Mouse (Mus musculus) urinary bladder, postnatal 10 days (tissue): ENCODE data around the gene Bid.
"Not testable (repeated sequence)": the region's sequence is repeated elsewhere in the genome, so short reads cannot be mapped to it uniquely, and the experiment has no call there.

ENCODE experiments used
- DNase-seq: peaks from one replicate; pipeline ENCODE4 v3.0.0; 2022; ENCODE audit warnings: low spot score

The Bid gene

DNA sequence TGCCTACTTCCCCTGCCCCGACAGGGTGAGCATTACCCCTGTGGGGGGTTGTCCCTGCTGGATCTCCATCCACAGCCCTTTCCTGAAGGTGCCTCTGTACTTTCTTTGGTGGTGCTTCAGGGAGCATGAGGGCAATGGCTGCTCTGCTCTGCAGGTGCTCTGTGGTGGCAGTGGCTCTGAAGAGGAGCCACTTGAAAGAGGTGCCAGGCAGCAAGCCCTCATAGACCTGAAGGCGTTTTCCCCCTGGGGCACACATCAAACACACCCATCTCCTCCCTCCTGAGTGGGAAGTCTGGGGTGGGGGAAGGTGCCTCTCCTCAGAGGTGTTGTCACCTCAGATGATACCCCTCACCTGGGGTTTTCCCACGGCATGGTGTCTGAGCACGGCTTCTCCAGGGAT lies 17.5 kb upstream of the Bid start:
- DNase-seq = no peak

DNA sequence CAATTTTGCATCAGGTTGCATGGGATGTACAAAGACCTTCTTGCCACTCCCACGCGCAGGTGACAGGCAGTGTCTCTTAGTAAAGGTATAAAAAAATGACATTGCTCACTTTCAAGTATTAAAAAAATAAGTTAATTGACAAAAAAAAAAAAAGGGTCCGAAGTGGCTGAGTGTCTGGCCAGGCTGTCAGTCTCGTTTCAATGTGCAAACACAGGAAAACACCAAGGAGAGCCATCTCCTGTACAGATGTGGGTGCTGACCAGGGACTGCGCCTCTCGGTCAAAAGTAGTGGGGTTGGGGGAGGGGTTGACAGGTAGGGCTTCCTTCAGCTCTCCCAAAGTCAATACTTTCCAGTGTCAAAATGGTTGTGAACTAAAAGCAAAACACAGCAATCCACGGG lies 17.0 kb upstream of the Bid start:
- no peak for DNase-seq

DNA sequence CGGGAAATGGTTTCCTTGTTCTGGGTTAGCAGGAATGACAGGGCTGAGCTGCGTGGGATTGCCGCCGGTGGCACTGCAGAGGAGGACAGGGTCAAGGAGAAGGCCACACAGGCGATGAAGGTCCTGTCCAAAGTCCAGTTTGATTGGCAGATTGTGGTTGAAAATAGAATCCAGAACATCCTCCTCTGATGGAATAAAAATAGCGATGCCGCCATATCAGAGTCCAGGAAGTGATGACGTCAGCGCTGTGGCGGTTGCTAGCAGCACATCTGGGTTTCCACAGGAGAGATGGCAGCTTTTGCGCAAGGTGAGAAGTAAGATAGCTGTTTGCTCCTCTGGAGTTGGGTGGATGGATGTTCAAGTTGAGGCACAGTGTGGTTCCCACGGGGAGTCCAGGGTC lies 15.9 kb upstream of the Bid start:
- DNase-seq = no peak

DNA sequence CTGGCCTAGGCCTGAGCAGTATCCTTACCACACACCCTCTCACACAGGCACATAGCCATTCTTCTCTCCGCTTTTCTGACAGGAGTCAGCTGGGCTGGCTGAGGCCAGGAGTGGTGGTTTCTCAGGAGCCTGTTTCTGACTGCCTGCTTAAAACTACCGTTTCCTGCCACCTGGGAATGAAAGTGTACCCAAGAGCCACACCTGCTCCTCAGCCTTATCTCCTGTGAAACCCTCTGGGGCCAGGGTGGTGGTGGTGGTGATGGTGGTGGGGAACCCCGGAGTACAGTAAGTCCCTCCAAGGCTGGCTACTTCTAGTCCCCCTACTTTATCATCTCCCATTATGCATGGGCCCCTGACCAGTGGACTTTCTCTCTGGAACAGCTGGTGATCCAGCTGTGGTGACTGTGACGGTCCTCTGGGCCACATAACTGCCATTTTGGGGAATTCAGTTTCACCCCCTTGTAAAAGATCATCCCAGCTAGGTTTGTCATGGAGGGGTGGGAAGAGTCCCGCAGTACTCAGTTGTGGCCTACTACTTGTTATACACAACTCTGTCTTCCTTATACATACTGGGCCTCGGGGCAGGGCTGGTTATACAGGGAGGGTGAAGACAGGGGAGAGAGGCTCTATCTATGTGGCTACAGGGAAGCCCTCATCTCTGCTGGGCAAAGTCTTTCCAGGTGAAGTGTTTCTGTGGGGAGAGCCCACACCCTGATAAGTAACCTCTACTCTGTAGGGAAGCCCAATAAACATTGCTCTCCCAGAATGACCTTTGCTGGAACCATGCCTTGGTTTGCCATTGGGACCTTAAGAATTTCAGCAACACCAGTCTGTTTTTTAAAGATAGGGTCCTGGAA lies 14.0 kb upstream of the Bid start:
- no peak for DNase-seq

DNA sequence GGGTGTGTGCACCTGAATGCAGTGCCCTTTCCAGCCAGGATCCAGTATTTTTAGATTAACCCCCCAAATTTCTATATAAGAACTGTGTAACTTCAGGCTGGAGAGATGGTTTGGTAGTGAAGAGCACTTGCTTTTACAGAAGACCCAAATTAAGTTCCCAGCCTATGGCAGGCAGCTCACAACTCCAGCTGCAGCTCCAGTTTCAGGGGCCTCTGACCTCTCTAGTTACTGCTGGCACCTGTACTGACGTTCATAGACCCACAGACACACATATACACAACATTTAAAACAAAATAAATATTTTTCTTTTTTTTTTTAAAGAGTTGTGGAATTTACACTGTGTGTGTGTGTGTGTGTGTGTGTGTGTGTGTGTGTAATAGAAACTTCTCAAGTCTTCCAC lies 12.8 kb upstream of the Bid start:
- no peak for DNase-seq

DNA sequence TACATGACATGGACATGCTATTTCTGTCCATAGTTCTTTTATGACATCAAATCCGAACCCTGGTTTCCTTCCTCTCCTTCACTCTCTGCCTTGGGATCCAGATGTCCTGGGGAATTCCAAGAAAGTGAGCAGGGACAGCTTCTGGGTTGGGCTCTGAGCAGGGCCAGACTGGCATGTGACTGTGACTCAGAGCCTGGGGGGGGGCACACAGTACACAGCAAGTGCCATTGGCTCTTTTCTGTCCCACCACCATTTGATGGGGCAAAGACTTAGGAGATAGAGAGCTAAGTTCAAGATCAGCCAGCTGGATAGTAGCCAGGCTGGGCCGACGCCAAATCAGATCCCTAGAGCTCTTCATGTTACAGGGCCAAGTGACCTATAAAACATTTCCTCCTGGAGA lies 11.1 kb upstream of the Bid start:
- DNase-seq = no peak

DNA sequence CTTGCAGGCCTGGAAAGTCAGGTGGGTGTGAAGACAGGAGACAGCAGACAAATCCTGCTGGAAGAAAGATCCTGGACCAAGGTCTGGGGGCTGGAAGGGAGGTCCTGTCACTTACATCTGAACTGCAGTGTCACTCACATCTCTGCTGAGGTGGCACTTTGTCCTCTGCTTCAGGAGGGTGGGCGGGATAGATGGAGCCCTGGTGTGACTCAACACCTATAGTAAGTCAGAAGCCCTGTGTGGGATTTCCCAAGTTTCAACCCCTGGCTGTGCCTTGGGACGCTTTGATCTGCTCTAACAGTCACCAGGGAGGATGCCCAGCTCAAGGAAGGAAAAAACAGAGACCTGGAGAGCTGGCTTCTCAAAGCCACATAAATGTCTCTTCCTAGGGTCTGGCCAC lies 10.2 kb upstream of the Bid start:
- no peak for DNase-seq

DNA sequence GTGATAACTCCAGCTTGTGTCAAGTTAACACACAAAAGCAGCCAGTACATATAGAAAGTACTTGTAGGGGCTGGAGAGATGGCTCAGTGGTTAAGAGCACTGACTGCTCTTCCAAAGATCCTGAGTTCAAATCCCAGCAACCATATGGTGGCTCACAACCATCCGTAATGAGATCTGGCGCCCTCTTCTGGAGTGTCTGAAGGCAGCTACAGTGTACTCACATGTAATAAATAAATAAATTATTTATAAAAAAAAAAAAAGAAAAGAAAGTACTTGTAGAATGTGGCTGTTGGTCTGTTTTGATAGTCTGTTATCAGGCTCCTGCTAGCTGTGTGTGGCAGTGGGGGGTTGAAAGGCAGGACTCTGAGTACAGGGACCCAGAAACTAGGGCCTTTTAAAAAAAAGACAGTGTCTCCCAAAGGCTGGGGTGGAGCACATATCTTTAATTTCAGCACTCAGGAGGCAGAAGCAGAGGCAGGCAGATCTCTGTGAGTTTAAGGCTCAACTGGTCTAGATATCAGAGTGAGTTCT lies 8.2 kb upstream of the Bid start:
- DNase-seq = not testable (repeated sequence)

DNA sequence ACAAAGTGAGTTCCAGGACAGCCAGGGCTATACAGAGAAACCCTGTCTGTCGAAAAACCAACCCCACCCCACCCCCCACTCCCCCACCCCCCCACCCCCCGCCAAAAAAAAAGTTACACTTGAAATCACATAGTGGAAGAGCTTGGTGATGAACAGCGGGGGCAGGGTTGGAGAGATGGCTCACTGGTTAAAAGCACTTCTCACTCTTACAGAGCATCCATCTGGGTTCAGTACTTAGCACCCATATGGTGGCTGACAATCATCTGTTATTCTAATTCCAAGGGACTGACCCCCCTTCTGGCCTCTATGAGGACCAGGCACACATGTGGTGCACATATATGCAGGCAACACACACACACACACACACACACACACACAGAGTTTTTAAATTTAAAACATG lies 1.3 kb upstream of the Bid start:
- DNase-seq = no peak

DNA sequence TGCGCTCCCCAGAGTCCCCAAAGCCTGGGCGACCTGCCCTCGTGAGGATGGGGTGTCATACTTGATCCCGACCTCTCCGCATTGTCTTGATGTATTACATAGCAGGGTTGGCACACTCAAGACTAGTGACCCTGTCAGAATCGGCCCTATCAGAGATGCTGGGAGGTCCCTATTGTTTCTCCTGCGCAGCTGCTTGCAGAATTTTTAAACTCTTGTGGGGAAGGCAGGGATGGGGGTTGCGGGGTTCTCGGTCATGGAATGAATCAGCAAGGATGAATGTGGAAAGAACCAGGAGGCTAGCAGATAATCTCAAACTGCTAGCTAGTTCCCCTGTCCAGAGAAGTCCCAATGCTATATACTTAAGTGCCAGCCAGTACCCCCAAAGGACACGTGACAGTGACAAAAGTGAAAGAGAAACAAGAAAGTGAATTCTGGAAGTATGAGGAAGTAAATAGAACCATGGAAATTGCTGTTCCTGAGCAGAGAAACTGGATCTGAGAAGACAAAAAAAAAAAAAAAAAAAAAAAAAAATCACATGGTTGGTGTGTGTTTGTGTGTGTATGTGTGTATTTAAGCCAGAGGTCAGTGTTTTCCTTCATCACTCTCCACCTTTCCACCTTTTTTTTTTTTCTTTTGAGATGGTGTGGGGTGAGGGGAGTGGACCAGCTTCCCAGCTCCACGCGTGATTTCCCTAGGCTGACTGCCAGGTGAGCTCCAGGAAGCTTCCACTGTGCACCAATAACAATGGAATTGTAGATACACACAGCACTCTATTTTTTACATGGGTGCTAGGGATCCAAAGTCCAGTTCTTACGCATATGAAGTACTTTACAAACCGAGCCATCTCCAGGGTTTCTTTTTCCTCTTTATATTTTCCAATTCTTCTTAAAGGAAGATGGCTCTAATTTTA lies 574 bp upstream of the Bid start:
- not testable (repeated sequence) for DNase-seq

DNA sequence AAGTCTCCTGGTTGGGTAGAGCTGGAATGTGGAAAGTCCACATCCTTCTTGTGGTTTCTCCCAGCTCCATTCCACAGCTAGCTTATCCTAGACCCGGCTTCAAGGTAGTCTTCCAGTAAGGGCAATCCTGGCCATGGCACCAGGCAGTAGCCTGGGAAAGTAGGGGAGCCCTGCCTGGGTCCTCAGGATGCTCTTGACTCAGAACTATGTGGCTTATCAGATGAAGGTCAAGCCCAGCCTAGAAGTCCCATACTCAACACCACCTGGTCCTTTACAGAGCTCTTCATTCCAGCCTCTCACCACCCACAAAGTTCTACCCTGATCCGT lies 1.0 kb downstream of the Bid start:
- no peak for DNase-seq

DNA sequence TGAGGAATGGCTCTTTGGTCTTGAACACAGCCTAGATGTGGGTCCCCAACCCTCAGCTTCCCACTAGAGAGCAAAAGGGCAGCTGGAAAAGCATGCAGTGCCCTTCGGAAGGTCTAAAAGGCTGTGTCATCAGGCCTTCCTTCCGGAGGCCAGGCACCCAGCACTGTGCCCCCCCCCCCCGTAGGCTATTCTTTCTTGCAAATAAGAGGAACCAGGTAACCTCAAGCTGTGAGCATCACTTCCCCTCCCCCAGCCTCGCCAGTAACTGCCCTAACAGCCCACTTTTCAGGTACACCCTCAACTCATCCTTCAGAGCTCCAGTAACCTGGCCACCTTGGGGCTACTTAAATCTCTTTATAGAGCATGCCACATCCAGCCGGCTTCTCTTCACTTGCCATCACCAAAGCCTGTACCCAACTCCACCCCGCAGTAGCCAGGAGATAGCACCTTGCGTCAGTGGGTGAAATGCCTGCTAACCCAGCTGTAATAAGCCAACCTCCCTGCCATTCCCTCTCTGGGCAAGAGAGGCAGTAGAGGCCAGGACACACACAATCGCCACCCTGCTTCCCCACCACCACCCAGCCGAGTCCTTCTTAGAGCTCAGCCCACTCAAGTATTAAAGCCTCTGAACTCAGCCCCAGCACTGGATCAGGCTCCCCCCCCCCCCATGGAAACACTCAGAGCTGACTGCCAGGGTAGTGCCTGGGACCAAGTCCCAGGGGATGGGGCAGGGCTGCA lies 1.6 kb downstream of the Bid start:
- no peak for DNase-seq

DNA sequence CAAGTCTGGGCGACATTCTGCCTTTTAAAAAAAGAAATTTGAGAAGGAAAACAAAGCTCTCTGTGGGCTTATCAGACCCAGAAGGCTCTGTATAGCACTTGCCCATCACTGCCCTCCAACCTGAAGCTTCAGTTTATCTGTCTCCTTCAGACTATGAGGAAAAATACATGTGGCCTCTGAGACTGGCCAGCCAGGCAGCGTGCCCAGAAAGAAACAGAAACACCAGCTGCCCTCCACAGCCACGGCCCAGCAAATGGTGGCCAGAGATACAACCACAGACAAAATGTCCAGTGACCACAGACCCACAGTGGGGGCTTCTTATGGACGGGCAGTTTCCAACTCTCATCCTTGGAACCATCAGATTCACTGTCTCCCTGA lies 2.1 kb downstream of the Bid start:
- DNase-seq = no peak

DNA sequence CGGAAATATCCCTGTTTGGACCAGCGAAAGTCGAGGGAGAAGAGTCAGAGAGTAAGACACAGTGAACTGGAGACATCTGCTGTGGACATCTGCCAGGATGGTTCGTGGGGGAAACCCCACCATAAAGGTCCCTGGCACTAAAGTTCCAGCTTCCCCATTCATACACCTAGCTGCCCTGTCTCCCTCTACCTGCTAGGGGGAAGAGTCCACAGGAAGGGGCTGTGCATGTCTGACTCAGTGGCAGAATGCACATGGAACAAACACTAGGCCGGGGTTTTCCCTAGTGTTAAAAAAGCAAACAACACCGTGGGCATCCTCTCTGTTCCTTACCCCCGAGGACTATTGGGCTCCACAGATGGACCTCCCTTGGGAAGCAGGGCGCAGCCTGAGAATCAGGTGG lies 2.9 kb downstream of the Bid start:
- no peak for DNase-seq

DNA sequence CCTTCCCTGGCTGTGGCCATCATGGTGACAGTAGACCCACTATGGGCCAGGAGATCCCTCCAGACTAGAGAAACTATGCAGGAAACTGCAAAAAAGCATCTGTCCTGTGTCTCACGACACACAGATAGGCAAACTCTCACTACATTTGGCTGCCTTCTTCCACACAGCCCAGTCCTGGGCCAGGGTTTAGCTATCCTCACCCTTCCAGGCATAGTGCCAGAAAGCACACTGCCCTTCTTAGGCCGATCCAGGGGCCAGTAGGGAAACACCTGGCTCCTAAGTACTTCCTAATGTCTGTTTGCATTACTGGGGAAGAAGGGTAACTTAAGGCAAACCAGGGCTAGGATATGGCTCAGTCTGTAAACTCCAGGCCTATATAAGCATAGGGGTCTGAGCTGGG lies 3.7 kb downstream of the Bid start:
- DNase-seq = no peak

DNA sequence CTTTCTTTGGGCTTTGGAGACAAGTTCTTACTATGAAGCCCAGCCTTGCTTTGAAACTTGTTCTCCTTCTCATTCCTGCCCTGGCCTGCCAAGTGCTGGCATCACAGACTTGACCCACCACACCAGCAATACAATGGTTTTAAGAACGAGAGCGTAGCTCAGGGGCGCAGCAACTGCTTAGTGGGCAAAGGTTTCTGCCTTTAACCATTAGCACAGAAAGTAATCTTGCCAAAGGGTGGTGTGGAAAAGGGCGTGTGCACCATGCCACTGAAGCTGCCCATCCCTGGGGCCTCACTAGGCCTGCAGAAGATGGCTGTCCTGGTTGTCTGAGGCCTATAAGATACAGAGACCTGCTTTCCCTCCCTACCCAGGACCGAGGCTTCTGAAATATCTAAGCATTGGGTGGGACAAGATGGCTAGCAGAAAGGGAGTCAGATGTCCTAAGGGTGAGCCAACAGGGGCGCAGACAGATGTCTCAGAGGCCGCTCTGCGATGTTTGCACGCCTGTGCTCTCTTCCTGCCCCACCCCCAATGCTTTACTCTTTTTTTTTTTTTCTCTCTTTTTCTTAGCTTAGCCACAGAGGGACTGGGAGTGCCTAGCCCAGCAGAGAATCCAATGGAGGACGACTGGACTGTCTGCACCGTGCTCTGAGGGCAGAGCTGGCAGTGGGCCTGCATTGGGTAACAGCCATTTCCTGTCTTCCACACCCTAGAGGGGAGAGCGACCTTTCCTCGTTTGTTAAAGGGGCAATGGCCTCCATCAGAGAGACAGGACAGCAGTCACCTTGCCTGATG lies 5.2 kb downstream of the Bid start:
- no peak for DNase-seq

DNA sequence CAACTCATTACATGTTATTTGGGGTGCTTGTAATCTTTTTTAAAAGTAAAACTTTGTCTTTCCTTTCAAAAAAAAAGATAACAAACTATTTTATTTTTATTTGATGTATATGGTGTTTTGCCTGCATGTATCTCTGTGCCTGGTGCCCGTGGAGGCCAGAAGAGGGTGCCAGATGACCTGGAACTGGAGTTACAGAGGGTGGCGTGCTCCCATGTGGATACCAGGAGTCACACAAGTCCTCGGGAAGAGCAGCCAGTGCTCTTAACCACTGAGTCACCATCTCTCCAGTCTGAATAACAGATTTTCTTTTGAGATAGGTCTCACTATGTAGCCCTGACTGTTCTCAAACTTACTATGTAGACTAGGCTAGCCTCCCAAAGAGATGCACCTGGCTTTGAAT lies 7.2 kb downstream of the Bid start:
- no peak for DNase-seq

DNA sequence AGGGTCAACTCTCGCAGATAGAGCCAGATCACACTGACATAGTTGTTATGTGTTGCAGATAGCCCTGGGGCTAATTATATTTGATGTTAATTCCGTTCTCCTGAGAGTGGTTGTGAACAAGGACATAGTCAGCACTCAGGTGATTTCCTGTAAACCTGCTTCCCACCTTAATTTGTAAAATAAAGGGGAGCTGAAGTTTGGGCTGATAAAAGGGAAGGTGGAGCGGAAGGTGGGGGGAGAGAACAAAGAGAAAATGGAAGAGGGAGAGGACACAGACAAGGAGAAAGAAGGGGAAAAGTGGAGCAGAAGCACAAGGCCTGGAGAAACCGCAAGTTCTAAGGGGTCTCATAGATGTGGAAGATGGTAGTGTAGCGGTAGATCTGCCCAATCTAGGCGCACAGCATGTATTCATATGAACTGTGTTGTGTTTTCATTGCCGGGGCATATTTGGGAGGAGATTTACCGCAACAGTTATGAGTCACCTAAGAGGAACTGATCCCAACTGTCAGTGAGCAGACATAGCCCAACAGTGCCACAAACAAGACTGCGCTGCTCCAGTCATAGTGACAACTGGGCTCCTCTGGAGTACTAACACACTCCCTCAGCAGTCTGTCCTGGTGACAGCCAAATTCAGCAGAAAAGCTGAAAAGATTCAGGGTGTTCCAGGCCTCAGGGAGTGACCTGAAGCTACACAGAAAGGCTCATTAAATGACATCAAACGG lies 8.6 kb downstream of the Bid start:
- DNase-seq = not testable (repeated sequence)

DNA sequence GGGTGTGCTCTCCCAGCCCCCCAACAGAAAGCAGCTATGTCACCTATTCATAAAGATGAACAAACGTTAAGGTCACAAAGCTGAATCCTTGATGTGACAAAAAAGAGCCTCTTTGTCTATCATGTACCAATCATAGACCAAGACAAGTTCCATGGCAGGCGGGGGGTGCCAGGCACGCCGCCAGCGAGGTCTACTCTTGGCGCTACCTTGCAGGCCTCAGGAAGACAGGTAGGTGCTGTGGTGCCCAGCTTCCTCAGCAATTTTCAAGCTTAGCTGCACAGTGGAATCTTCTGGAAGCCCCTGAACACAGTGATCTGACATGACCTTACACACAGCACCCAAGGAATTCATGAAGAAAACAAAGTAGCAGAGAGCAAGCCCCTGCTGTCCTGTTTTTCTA lies 10.1 kb downstream of the Bid start:
- DNase-seq = no peak

DNA sequence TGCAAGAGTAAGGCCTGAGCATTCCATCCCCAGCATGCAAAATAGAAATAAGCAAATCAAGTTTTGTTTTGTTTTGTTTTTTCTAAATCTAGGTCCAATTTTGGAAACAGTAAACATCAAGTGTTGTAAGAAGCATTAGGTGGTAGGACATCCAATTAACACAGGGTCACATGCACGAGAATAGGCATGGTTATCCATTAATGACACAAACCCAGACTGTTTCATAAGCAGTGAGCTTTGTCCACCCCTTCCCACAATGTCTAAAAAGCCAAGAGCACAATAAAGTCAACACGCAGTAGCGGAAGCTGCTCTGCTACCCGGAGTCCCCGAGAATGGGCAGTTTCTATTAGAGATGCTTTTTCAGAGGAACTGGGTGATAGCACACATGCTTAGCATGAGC lies 11.5 kb downstream of the Bid start:
- no peak for DNase-seq

DNA sequence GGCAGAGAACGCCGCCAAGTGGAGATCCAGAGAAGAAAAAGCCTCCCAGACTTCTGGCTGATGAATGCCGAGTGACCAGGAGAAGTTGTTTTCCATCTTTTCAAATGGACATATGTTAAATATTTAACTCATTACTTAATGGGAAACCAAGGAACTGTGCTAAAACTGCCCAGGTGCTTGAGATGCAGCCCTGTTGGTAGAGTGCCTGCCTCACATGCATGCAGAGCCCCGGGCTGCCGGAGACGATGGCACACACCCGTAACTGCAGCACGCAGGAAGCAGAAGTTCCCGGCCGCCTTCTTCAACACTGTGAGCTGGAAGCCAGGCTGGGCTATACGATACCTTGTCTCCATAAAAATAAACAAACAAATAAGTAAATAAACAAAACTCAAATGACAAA lies 12.7 kb downstream of the Bid start:
- DNase-seq = no peak
